Mouse (Mus musculus): ENCODE measurements around the gene Gm21970. TPM values are rescaled to one million over a fixed set of nuclear protein-coding genes. Genes with fewer than 3 reads are reported as not detected.

Gm21970 gene
- polyA plus RNA-seq, 1 experiment from 2014 or later, result not detected

GRCm38 (mm10) chr16:91386419-91387120, 5.0 kb upstream of the Gm21970 start:
- no peak for ATAC-seq (ENCODE audit: low read depth)

GRCm38 (mm10) chr16:91387121-91387486, 4.4 kb upstream of the Gm21970 start:
- Histone ChIP-seq H3K27me3 (no peaks in the 10 kb centered on the region), H3K4me1 (replicated peaks) (peaks cover 27% of the 10 kb centered on the region), H3K36me3 (peaks cover 94% of the 10 kb centered on the region), H3K27ac (peak overlapping the region; percentile 65), H3K4me2 (no peak overlapping the region), H3K4me3 (replicated peaks) (no peak overlapping the region), H3K9ac (no peak overlapping the region), H3K9me3 (replicated peaks) (no peaks in the 10 kb centered on the region)
- ATAC-seq (ENCODE audit: low read depth) (peak; percentile 35; the same call in 1 of the 2 replicates), DNase-seq (no peak)
- 71% methylated on average over 3 of the region's 3 CpGs for WGBS (ENCODE audit: insufficient replicate concordance)

More at GRCm38 (mm10) chr16:91386419-91387120, 5.0 kb upstream of the Gm21970 start:
- Histone ChIP-seq H3K36me3 (peaks cover 94% of the 10 kb centered on the region), H3K4me1 (replicated peaks) (peaks cover 32% of the 10 kb centered on the region), H3K4me3 (replicated peaks) (no peak overlapping the region), H3K27ac (peak overlapping the region; percentile 65), H3K9me3 (replicated peaks) (no peaks in the 10 kb centered on the region), H3K4me2 (no peak overlapping the region), H3K27me3 (no peaks in the 10 kb centered on the region), H3K9ac (no peak overlapping the region)
- no peak for DNase-seq
- 86% methylated on average over 10 of the region's 10 CpGs for WGBS (ENCODE audit: insufficient replicate concordance)

- WGBS (ENCODE audit: insufficient replicate concordance), result 83% methylated on average over 4 of the region's 4 CpGs
- H3K27me3 ChIP-seq, result no peaks in the 10 kb centered on the region
- ATAC-seq (ENCODE audit: low read depth) (no peak), DNase-seq (no peak)
- no peak overlapping the region for H3K4me3 ChIP-seq (replicated peaks)
- H3K36me3 ChIP-seq, result peaks cover 96% of the 10 kb centered on the region
- H3K9ac ChIP-seq, result no peak overlapping the region
- peaks cover 26% of the 10 kb centered on the region for H3K4me1 ChIP-seq (replicated peaks)
- no peak overlapping the region for H3K27ac ChIP-seq
- H3K9me3 ChIP-seq (replicated peaks), result no peaks in the 10 kb centered on the region
- H3K4me2 ChIP-seq, result no peak overlapping the region
These were observed 1.4 kb upstream of the Gm21970 start for GRCm38 (mm10) chr16:91390100-91390499.

- Histone ChIP-seq H3K4me3 (replicated peaks) (no peak overlapping the region), H3K9me3 (replicated peaks) (no peaks in the 10 kb centered on the region), H3K27ac (peak overlapping the region; percentile 82), H3K27me3 (no peaks in the 10 kb centered on the region), H3K36me3 (peaks cover 84% of the 10 kb centered on the region), H3K9ac (no peak overlapping the region; the same call in 1 of the 2 replicates), H3K4me2 (no peak overlapping the region), H3K4me1 (replicated peaks) (peaks cover 46% of the 10 kb centered on the region)
- DNase-seq (no peak), ATAC-seq (ENCODE audit: low read depth) (no peak)
- 79% methylated on average over 4 of the region's 4 CpGs for WGBS (ENCODE audit: insufficient replicate concordance)
These were observed 3.4 kb downstream of the Gm21970 start for GRCm38 (mm10) chr16:91394826-91395410.

- Histone ChIP-seq H3K27me3 (no peaks in the 10 kb centered on the region), H3K27ac (peak overlapping the region; percentile 82), H3K4me3 (replicated peaks) (no peak overlapping the region), H3K9ac (0 out of 2 replicates have a peak overlapping the region, but pooled peaks have one; percentile 41), H3K4me2 (0 out of 2 replicates have a peak overlapping the region, but pooled peaks have one; percentile 45), H3K9me3 (replicated peaks) (no peaks in the 10 kb centered on the region), H3K36me3 (peaks cover 84% of the 10 kb centered on the region), H3K4me1 (replicated peaks) (peaks cover 53% of the 10 kb centered on the region)
- DNase-seq (peak; percentile 30), ATAC-seq (ENCODE audit: low read depth) (peak; percentile 69)
- 53% methylated on average over 8 of the region's 8 CpGs for WGBS (ENCODE audit: insufficient replicate concordance)
These were observed 4.3 kb downstream of the Gm21970 start for GRCm38 (mm10) chr16:91395633-91396392.

- Histone ChIP-seq H3K27me3 (no peaks in the 10 kb centered on the region), H3K4me1 (replicated peaks) (peaks cover 60% of the 10 kb centered on the region), H3K9ac (peak overlapping the region; percentile 59; the same call in 1 of the 2 replicates), H3K4me2 (peak overlapping the region; percentile 45), H3K27ac (peak overlapping the region; percentile 82), H3K36me3 (peaks cover 85% of the 10 kb centered on the region), H3K4me3 (replicated peaks) (no peak overlapping the region), H3K9me3 (replicated peaks) (no peaks in the 10 kb centered on the region)
- peak; percentile 50 for DNase-seq
- ATAC-seq (ENCODE audit: low read depth), result peak; percentile 87
- 20% methylated on average over 10 of the region's 10 CpGs for WGBS (ENCODE audit: insufficient replicate concordance)
These were observed 5.5 kb downstream of the Gm21970 start for GRCm38 (mm10) chr16:91396844-91397537.

- H3K27me3 ChIP-seq, result no peaks in the 10 kb centered on the region
- H3K4me3 ChIP-seq (replicated peaks), result no peak overlapping the region
- H3K4me2 ChIP-seq, result no peak overlapping the region
- WGBS (ENCODE audit: insufficient replicate concordance), result 86% methylated on average over 12 of the region's 12 CpGs
- no peaks in the 10 kb centered on the region for H3K9me3 ChIP-seq (replicated peaks)
- H3K36me3 ChIP-seq, result peaks cover 83% of the 10 kb centered on the region
- peaks cover 60% of the 10 kb centered on the region for H3K4me1 ChIP-seq (replicated peaks)
- DNase-seq, result no peak
- no peak overlapping the region for H3K9ac ChIP-seq
- H3K27ac ChIP-seq, result peak overlapping the region; percentile 82; the same call in 1 of the 2 replicates
- ATAC-seq (ENCODE audit: low read depth), result no peak
These were observed 6.5 kb downstream of the Gm21970 start for GRCm38 (mm10) chr16:91398030-91398429.

GRCm38 (mm10) chr16:91398944-91399343, 7.4 kb downstream of the Gm21970 start:
- no peaks in the 10 kb centered on the region for H3K27me3 ChIP-seq
- H3K36me3 ChIP-seq, result peaks cover 81% of the 10 kb centered on the region
- no peak overlapping the region for H3K9ac ChIP-seq
- no peak overlapping the region for H3K4me2 ChIP-seq
- peaks cover 64% of the 10 kb centered on the region for H3K4me1 ChIP-seq (replicated peaks)
- no peak overlapping the region for H3K4me3 ChIP-seq (replicated peaks)
- DNase-seq (no peak), ATAC-seq (ENCODE audit: low read depth) (no peak)
- WGBS (ENCODE audit: insufficient replicate concordance), result 91% methylated on average over 7 of the region's 7 CpGs
- H3K27ac ChIP-seq, result peak overlapping the region; percentile 82; the same call in 1 of the 2 replicates
- no peaks in the 10 kb centered on the region for H3K9me3 ChIP-seq (replicated peaks)

- WGBS (ENCODE audit: insufficient replicate concordance), result 85% methylated on average over 6 of the region's 6 CpGs
- Histone ChIP-seq H3K27me3 (no peaks in the 10 kb centered on the region), H3K36me3 (peaks cover 67% of the 10 kb centered on the region)
These were observed 10.1 kb downstream of the Gm21970 start for GRCm38 (mm10) chr16:91401569-91402165.

GRCm38 (mm10) chr16:91403784-91404183, 12.3 kb downstream of the Gm21970 start:
- H3K27me3 ChIP-seq, result no peaks in the 10 kb centered on the region
- H3K9me3 ChIP-seq (replicated peaks), result no peaks in the 10 kb centered on the region
- no peak overlapping the region for H3K4me3 ChIP-seq (replicated peaks)
- ATAC-seq (ENCODE audit: low read depth) (no peak), DNase-seq (no peak)
- WGBS (ENCODE audit: insufficient replicate concordance), result 80% methylated on average over 9 of the region's 9 CpGs
- no peak overlapping the region for H3K4me2 ChIP-seq
- no peak overlapping the region for H3K9ac ChIP-seq
- H3K27ac ChIP-seq, result no peak overlapping the region
- H3K4me1 ChIP-seq (replicated peaks), result peaks cover 60% of the 10 kb centered on the region
- peaks cover 60% of the 10 kb centered on the region for H3K36me3 ChIP-seq

More at GRCm38 (mm10) chr16:91401569-91402165, 10.1 kb downstream of the Gm21970 start:
- Histone ChIP-seq H3K9me3 (replicated peaks) (no peaks in the 10 kb centered on the region), H3K4me2 (no peak overlapping the region), H3K4me1 (replicated peaks) (peaks cover 62% of the 10 kb centered on the region), H3K9ac (no peak overlapping the region), H3K27ac (peak overlapping the region; percentile 48), H3K4me3 (replicated peaks) (no peak overlapping the region)
- ATAC-seq (ENCODE audit: low read depth), result no peak
- DNase-seq, result no peak

Measured in liver, embryonic 13.5 days (tissue).